Mouse (Mus musculus) adrenal gland, postnatal 10 days (tissue): ENCODE data around the gene Rmdn2. TPM values are rescaled to one million over a fixed set of nuclear protein-coding genes. Genes with fewer than 3 reads are reported as not detected.
A peak's percentile ranks its signal among the peaks of the same experiment; 100 is the strongest.

Source experiments
- DNase-seq: peaks from one replicate; pipeline ENCODE4 v3.0.0; 2021; ENCODE audit warnings: mixed read lengths
- total RNA-seq, 2 experiments: library from RNA; stranded (reverse); gene quantifications; 2 replicates each; pipeline ENCODE4 v1.2.3; 2021

Rmdn2 gene
- total RNA-seq, 2 experiments from 2014 or later: 114 to 156 TPM

DNA sequence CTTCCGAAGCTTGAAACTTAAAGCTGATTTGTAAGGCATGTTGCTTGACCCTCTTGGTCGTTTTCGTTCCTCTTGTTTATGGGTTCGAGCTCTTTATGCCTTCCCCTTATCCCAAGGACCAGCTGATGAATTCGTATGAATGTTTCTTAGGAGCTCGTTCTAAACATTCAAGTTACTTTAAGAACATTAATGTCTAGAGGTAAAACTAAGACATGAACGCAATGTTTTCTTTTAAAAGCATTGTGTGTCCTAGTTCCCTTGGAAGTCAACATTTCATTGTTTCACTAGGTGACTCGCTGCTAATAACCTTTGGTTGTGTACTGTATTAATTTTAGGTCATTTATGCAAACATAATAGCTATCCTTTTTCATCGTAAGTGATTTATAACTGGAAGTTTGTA is 4.2 kb downstream of the Rmdn2 start:
- DNase-seq: no peak

- DNase-seq: no peak
Observed at GRCm38 (mm10) chr17:79616621-79617020, 5.0 kb downstream of the Rmdn2 start.

GRCm38 (mm10) chr17:79618455-79618854 is 6.8 kb downstream of the Rmdn2 start:
- DNase-seq: no peak

DNA sequence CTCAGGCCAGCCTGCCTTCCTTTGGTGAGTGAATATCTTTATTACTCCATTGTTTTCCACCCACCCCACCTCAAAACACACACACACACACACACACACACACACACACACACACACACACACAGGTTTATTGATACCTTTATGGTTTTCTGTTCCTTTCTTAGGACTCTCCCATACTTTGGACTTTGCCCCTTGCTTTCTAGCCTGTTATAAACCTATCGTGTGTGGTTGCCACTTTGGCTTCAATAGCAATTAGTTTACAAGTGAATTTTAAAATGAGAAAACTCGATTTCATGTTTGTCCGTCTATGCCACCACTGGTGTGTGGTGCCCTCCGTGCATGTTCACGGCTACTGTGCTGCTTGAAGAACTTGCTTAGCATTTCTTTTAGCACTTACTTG is 7.3 kb downstream of the Rmdn2 start:
- DNase-seq: no peak

- DNase-seq: no peak
Observed at GRCm38 (mm10) chr17:79622050-79622449, 10.4 kb downstream of the Rmdn2 start.

GRCm38 (mm10) chr17:79622574-79622973 is 10.9 kb downstream of the Rmdn2 start:
- no peak for DNase-seq

- no peak for DNase-seq
Observed at GRCm38 (mm10) chr17:79623841-79624240, 12.2 kb downstream of the Rmdn2 start.

DNA sequence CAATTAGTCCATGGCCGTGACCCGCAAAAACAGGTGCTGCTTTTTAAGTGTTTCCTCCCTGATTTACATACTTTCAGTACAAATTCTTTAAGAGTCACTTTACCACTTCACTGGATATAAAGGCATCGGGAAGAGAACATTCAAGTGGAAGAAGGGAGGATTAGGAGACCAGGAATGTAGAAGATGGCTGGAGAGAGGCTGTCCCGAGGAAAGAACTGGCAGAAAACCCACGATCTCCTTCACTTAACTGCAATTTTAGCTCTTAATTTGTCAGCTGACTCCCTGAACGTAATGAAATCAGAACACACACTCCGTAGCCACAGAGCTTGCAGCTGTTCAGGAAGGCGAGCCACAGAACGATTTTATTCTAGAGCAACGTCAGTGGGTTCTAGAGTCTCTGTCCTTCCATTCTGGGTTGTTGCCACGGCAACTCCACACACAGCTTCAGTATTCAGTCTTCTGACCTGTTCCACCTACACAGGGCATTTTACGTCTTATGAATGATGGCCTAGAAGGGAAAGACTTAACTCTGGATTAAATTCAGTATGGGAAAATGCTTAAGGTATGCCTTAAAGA is 14.7 kb downstream of the Rmdn2 start:
- DNase-seq: no peak

GRCm38 (mm10) chr17:79649893-79650292 is 38.2 kb downstream of the Rmdn2 start:
- no peak for DNase-seq

DNA sequence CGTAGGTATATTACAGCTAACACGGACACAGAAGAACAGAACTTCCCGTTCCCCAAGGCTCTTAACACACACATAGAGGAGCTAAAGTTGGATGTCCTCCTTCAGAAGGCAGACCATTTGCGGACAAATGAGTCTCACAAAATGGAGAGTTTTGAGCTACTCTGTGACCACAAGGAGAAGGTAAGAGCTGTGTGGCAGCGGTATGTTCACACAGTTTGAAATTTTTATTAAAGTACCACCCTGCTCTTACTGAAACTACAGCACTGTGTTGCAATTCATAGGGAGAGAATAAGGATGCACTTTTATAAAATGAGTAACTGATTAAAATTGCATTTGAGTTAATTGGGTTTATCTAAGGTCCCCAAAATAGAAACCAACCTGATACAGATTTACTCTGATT is 38.6 kb downstream of the Rmdn2 start:
- DNase-seq: no peak

DNA sequence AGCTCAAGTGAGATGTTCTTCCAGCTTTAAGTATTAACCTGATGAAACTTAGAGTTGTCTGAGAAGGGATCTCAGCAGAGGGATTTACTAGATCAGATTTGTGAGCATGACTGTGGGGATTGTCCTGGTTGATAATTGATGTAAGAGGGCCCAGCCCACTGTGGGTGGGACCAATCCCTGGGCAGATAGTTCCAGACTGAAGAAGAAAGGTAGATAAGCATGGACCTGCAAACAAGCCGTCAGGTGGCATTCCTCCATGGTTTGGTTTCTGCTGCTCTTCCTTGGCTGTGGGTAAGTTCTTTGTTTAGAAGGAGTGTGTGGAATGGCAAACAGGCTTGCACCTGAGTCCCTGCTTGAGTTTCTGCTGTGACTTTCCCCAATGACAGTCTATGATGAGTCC is 41.5 kb downstream of the Rmdn2 start:
- DNase-seq: no peak

- no peak for DNase-seq
Observed at GRCm38 (mm10) chr17:79654187-79654586, 42.5 kb downstream of the Rmdn2 start.

DNA sequence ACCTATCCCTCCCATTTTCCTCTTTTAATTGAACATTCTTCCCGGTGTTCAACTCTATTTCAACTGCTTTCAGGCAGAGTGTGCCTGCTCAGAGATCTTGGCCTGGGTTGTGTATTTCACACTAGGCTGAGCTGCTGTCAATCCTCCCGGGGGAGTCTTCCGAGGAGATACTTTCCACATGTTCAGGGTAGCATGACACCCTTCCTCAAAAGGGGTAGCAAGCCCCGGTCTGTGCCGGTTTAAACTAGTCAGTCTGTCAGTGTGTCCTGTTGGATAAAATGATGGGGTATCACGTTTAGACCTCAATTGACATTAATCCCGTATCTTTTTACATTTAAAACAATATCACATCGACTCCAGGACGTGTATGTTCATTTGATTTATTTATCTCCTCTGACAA is 46.1 kb downstream of the Rmdn2 start:
- DNase-seq: no peak

GRCm38 (mm10) chr17:79658452-79658851 is 46.8 kb downstream of the Rmdn2 start:
- no peak for DNase-seq

- DNase-seq: no peak
Observed at GRCm38 (mm10) chr17:79658863-79659262, 47.2 kb downstream of the Rmdn2 start.

- DNase-seq: peak; percentile 79
Observed at GRCm38 (mm10) chr17:79661387-79661786, 49.7 kb downstream of the Rmdn2 start.

- DNase-seq: no peak
Observed at GRCm38 (mm10) chr17:79661848-79662247, 50.2 kb downstream of the Rmdn2 start.

GRCm38 (mm10) chr17:79663393-79664105 is 51.9 kb downstream of the Rmdn2 start:
- no peak for DNase-seq

- no peak for DNase-seq
Observed at GRCm38 (mm10) chr17:79664106-79664417, 52.4 kb downstream of the Rmdn2 start.

DNA sequence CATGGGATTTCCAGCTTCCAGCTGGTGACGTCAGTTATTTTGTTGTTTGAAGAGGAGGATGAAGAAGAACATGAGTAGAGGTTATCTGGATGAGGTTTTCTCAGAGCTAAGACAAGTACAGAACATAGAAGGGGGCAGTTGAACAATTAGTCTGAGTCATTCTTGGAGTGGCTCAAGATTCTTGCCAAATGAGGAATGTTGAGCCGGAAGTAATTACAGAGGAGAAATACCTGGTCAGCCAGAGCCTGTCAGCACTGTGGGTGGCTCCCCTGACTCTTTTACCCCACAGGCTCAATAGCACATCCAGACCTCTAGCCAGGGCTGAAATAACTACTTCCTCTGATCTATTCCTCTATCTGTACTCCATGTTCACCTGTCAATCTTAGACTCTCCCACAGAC is 59.2 kb downstream of the Rmdn2 start:
- DNase-seq: no peak

- DNase-seq: no peak
Observed at GRCm38 (mm10) chr17:79695106-79695505, 83.4 kb downstream of the Rmdn2 start.

GRCm38 (mm10) chr17:79695541-79695940 is 83.9 kb downstream of the Rmdn2 start:
- no peak for DNase-seq

DNA sequence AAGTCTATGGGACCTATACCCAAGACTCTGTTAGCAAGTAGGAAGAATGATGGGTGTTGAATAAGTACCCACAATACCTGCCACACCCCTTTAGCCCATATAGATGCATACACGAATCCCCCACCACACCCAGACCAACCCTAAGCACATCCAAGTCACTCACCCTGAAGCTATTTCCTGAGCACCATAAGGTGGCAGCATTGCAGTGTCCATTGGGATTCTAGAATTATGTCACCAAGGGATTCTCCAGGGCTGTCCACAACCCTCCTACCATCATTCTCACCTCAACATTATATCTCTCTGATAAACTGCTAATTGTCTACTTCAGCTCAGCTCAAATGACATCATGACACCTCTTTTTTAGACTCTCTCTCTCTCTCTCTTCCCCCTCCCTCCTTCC is 87.5 kb downstream of the Rmdn2 start:
- peak; percentile 36 for DNase-seq

- DNase-seq: peak; percentile 58
Observed at GRCm38 (mm10) chr17:79700871-79701270, 89.2 kb downstream of the Rmdn2 start.
